Mouse (Mus musculus) layer of hippocampus, adult 8-10 months (tissue): Measurements from ENCODE around the gene Cnnm2. TPM values are rescaled to one million over a fixed set of nuclear protein-coding genes. Genes with fewer than 3 reads are reported as not detected.
"Not testable (repeated sequence)": the region's sequence is repeated elsewhere in the genome, so short reads cannot be mapped to it uniquely, and the experiment has no call there.

ENCODE experiments used
- DNase-seq, 2 experiments: peaks; one replicate each; pipeline ENCODE4 v3.0.0; 2022; ENCODE audit warnings: low spot score in 2 of 2
- total RNA-seq, 4 experiments: library from RNA; stranded (reverse); gene quantifications; 2 replicates each; pipeline ENCODE4 v1.2.4; 2022

Cnnm2 gene
- total RNA-seq, 4 experiments from 2014 or later = 35.6 to 43.6 (median 39.9) TPM

GRCm38 (mm10) chr19:46759909-46760308, 1.5 kb upstream of the Cnnm2 start:
- DNase-seq = not testable (repeated sequence)

- DNase-seq = peak; percentile 82 to 90
These were observed 828 bp upstream of the Cnnm2 start for GRCm38 (mm10) chr19:46760375-46761160.

GRCm38 (mm10) chr19:46761971-46762290, 535 bp downstream of the Cnnm2 start:
- DNase-seq = peak in 1 of 2 experiments; percentile 51

GRCm38 (mm10) chr19:46762291-46762991, 1.0 kb downstream of the Cnnm2 start:
- peak; percentile 50 to 51 for DNase-seq

GRCm38 (mm10) chr19:46762992-46763342, 1.6 kb downstream of the Cnnm2 start:
- no peak for DNase-seq

GRCm38 (mm10) chr19:46763356-46763755, 2.0 kb downstream of the Cnnm2 start:
- DNase-seq = no peak

GRCm38 (mm10) chr19:46763932-46764762, 2.8 kb downstream of the Cnnm2 start:
- DNase-seq = no peak

GRCm38 (mm10) chr19:46764763-46765117, 3.3 kb downstream of the Cnnm2 start:
- no peak for DNase-seq

- DNase-seq = peak in 1 of 2 experiments; percentile 21
These were observed 4.7 kb downstream of the Cnnm2 start for GRCm38 (mm10) chr19:46766125-46766524.

- no peak for DNase-seq
These were observed 8.4 kb downstream of the Cnnm2 start for GRCm38 (mm10) chr19:46769759-46770158.

GRCm38 (mm10) chr19:46771801-46772200, 10.4 kb downstream of the Cnnm2 start:
- DNase-seq = no peak

- no peak for DNase-seq
These were observed 15.0 kb downstream of the Cnnm2 start for GRCm38 (mm10) chr19:46776391-46776790.

- no peak for DNase-seq
These were observed 15.5 kb downstream of the Cnnm2 start for GRCm38 (mm10) chr19:46776850-46777249.

- DNase-seq = no peak
These were observed 16.7 kb downstream of the Cnnm2 start for GRCm38 (mm10) chr19:46777928-46778680.

GRCm38 (mm10) chr19:46779130-46779529, 17.7 kb downstream of the Cnnm2 start:
- not testable (repeated sequence) for DNase-seq

- no peak for DNase-seq
These were observed 22.6 kb downstream of the Cnnm2 start for GRCm38 (mm10) chr19:46784038-46784437.

- no peak for DNase-seq
These were observed 23.1 kb downstream of the Cnnm2 start for GRCm38 (mm10) chr19:46784502-46784901.

- no peak for DNase-seq
These were observed 24.2 kb downstream of the Cnnm2 start for GRCm38 (mm10) chr19:46785633-46786032.

GRCm38 (mm10) chr19:46789782-46790181, 28.4 kb downstream of the Cnnm2 start:
- no peak for DNase-seq

GRCm38 (mm10) chr19:46791360-46791759, 30.0 kb downstream of the Cnnm2 start:
- DNase-seq = no peak

- no peak for DNase-seq
These were observed 30.5 kb downstream of the Cnnm2 start for GRCm38 (mm10) chr19:46791921-46792320.
